Mouse (Mus musculus) G1E (cell line): ENCODE data around the gene Ehbp1. TPM values are rescaled to one million over a fixed set of nuclear protein-coding genes. Genes with fewer than 3 reads are reported as not detected.

Source experiments
- ATAC-seq: 2 replicates; pipeline ENCODE4 v1.8.0; 2016; ENCODE audit warnings: mild to moderate bottlenecking; ENCODE audit not compliant: insufficient number of reproducible peaks, poor library complexity, low FRiP score, severe bottlenecking; ENCODE audit errors: extremely low read depth
- DNase-seq: peaks from one replicate; pipeline ENCODE4 v3.0.0; 2012; ENCODE audit warnings: low spot score
- H3K27me3 ChIP-seq: 2 replicates; pipeline ENCODE4 v1.6.1; 2012; ENCODE audit warnings: mild to moderate bottlenecking, low read length, inconsistent platforms; ENCODE audit not compliant: insufficient read depth
- H3K36me3 ChIP-seq: replicated peaks from 2 replicates; pipeline ENCODE3; 2012; ENCODE audit warnings: mild to moderate bottlenecking, inconsistent platforms
- H3K4me1 ChIP-seq: 2 replicates; pipeline ENCODE4 v1.6.1; 2012; ENCODE audit warnings: low read depth, low read length, inconsistent platforms, mixed read lengths; ENCODE audit not compliant: insufficient read depth
- H3K4me3 ChIP-seq: 2 replicates; pipeline ENCODE4 v1.5.1; 2012; ENCODE audit warnings: low read depth, mild to moderate bottlenecking, inconsistent platforms, low read length, moderate library complexity, mixed read lengths
- H3K9me3 ChIP-seq: replicated peaks from 2 replicates; pipeline ENCODE4 v1.6.1; 2012; ENCODE audit warnings: inconsistent platforms
- CTCF ChIP-seq: IDR thresholded peaks from 2 replicates; pipeline ENCODE4 v1.5.1; 2012; ENCODE audit warnings: low read depth, low read length, inconsistent platforms, mixed read lengths
- GATA1 ChIP-seq: IDR thresholded peaks from 2 replicates; pipeline ENCODE4 v1.6.1; 2012; ENCODE audit warnings: borderline replicate concordance, low read length, inconsistent platforms, mixed read lengths
- GATA2 ChIP-seq: IDR thresholded peaks from 2 replicates; pipeline ENCODE4 v1.6.1; 2012; ENCODE audit warnings: low read depth, low read length, inconsistent platforms, borderline replicate concordance
- POLR2AphosphoS5 ChIP-seq: IDR thresholded peaks from 2 replicates; pipeline ENCODE4 v1.6.1; 2012; ENCODE audit warnings: low read depth, low read length, inconsistent platforms; ENCODE audit not compliant: insufficient replicate concordance
- TAL1 ChIP-seq: conservative IDR thresholded peaks from 2 replicates; pipeline ENCODE4 v1.6.1; 2012; ENCODE audit warnings: low read depth, low read length, inconsistent platforms, mixed read lengths
- polyA plus RNA-seq: library from polyadenylated mRNA; stranded (reverse); fragments of >175 nt; gene quantifications from 2 replicates; pipeline ENCODE4 v1.2.3, GENCODE M21; 2012
- total RNA-seq, 2 experiments: library from RNA; stranded (forward) in 1 of 2; stranded (reverse) in 1 of 2; fragments of 200-1000 nt in 1 of 2; fragments of >200 nt in 1 of 2; fragmentation: Nextera tagmentation in 1 of 2; gene quantifications; 2 replicates each; pipeline ENCODE4 v1.2.3; 2014 to 2017

Ehbp1 gene
- total and polyA plus RNA-seq, 3 experiments, result 0.30 to 13.5 (median 3.8) TPM

- Histone ChIP-seq H3K4me1 (no peaks in the 10 kb centered on the region), H3K27me3 (no peaks in the 10 kb centered on the region), H3K36me3 (no peaks in the 10 kb centered on the region), H3K4me3 (no peak overlapping the region), H3K9me3 (no peaks in the 10 kb centered on the region)
- ATAC-seq, result no peak
- no peak for DNase-seq
- TF ChIP-seq GATA1, result no peak
- TF ChIP-seq CTCF, result no peak
- no peak for TF ChIP-seq POLR2AphosphoS5
- TF ChIP-seq GATA2, result no peak
- no peak for TF ChIP-seq TAL1
Measured at GRCm38 (mm10) chr11:22235558-22235957, 106.5 kb downstream of the Ehbp1 start.

- DNase-seq (no peak), ATAC-seq (no peak)
Measured at GRCm38 (mm10) chr11:22234739-22235138, 107.4 kb downstream of the Ehbp1 start.

GRCm38 (mm10) chr11:22230906-22231305, 111.2 kb downstream of the Ehbp1 start:
- no peak for DNase-seq

More at GRCm38 (mm10) chr11:22234739-22235138, 107.4 kb downstream of the Ehbp1 start:
- H3K4me1 ChIP-seq, result no peaks in the 10 kb centered on the region
- H3K36me3 ChIP-seq, result no peaks in the 10 kb centered on the region
- no peak overlapping the region for H3K4me3 ChIP-seq
- no peaks in the 10 kb centered on the region for H3K9me3 ChIP-seq
- TF ChIP-seq POLR2AphosphoS5 (no peak), CTCF (no peak), TAL1 (no peak)
- H3K27me3 ChIP-seq, result no peaks in the 10 kb centered on the region

GRCm38 (mm10) chr11:22225619-22226018, 116.5 kb downstream of the Ehbp1 start:
- Histone ChIP-seq H3K4me3 (no peak overlapping the region), H3K27me3 (no peaks in the 10 kb centered on the region), H3K9me3 (no peaks in the 10 kb centered on the region), H3K36me3 (no peaks in the 10 kb centered on the region), H3K4me1 (no peaks in the 10 kb centered on the region)
- ATAC-seq (no peak), DNase-seq (peak; percentile 2)
- TF ChIP-seq GATA2 (no peak), CTCF (0 out of 2 replicates have a peak, but pooled peaks have one; percentile 12), GATA1 (no peak), TAL1 (no peak), POLR2AphosphoS5 (no peak)

More at GRCm38 (mm10) chr11:22230906-22231305, 111.2 kb downstream of the Ehbp1 start:
- Histone ChIP-seq H3K9me3 (no peaks in the 10 kb centered on the region), H3K36me3 (no peaks in the 10 kb centered on the region), H3K4me1 (no peaks in the 10 kb centered on the region), H3K4me3 (no peak overlapping the region), H3K27me3 (no peaks in the 10 kb centered on the region)
- no peak for TF ChIP-seq GATA2
- TF ChIP-seq CTCF, result no peak
- TF ChIP-seq GATA1, result no peak
- TF ChIP-seq POLR2AphosphoS5, result no peak
- TF ChIP-seq TAL1, result no peak
- ATAC-seq, result no peak

GRCm38 (mm10) chr11:22218222-22218621, 123.9 kb downstream of the Ehbp1 start:
- DNase-seq (no peak), ATAC-seq (no peak)
- no peak overlapping the region for H3K4me3 ChIP-seq
- H3K27me3 ChIP-seq, result no peaks in the 10 kb centered on the region
- TF ChIP-seq GATA1 (no peak), POLR2AphosphoS5 (no peak), TAL1 (no peak), CTCF (no peak), GATA2 (no peak)
- H3K36me3 ChIP-seq, result no peaks in the 10 kb centered on the region
- H3K4me1 ChIP-seq, result no peaks in the 10 kb centered on the region
- no peaks in the 10 kb centered on the region for H3K9me3 ChIP-seq

GRCm38 (mm10) chr11:22216941-22217340, 125.2 kb downstream of the Ehbp1 start:
- Histone ChIP-seq H3K4me1 (no peaks in the 10 kb centered on the region), H3K27me3 (no peaks in the 10 kb centered on the region), H3K36me3 (no peaks in the 10 kb centered on the region), H3K4me3 (no peak overlapping the region), H3K9me3 (no peaks in the 10 kb centered on the region)
- ATAC-seq (no peak), DNase-seq (no peak)
- TF ChIP-seq POLR2AphosphoS5 (no peak), CTCF (no peak), TAL1 (no peak), GATA1 (no peak), GATA2 (no peak)

GRCm38 (mm10) chr11:22206611-22207010, 135.5 kb downstream of the Ehbp1 start:
- Histone ChIP-seq H3K36me3 (no peaks in the 10 kb centered on the region), H3K4me3 (no peak overlapping the region), H3K9me3 (no peaks in the 10 kb centered on the region), H3K27me3 (no peaks in the 10 kb centered on the region), H3K4me1 (no peaks in the 10 kb centered on the region)
- no peak for TF ChIP-seq TAL1
- TF ChIP-seq GATA2, result no peak
- no peak for TF ChIP-seq POLR2AphosphoS5
- no peak for TF ChIP-seq GATA1
- no peak for TF ChIP-seq CTCF
- ATAC-seq (no peak), DNase-seq (no peak)
